Mouse (Mus musculus) adrenal gland, postnatal 25 days (tissue): ENCODE results near the gene Mettl7a3. TPM values are rescaled to one million over a fixed set of nuclear protein-coding genes. Genes with fewer than 3 reads are reported as not detected.

Source experiments
- DNase-seq: peaks from one replicate; pipeline ENCODE4 v3.0.0; 2021; ENCODE audit warnings: mixed read lengths
- total RNA-seq: library from RNA; stranded (reverse); gene quantifications from 2 replicates; pipeline ENCODE4 v1.2.3, GENCODE M21; 2021

Gene Mettl7a3
- total RNA-seq, 1 experiment from 2014 or later: not detected

GRCm38 (mm10) chr15:100388224-100388835 lies 53.6 kb downstream of the Mettl7a3 start:
- no peak for DNase-seq

- DNase-seq: peak; percentile 34
Measured at GRCm38 (mm10) chr15:100388886-100389285, 54.2 kb downstream of the Mettl7a3 start.

Other genes with a start within 250 kb of the Mettl7a3 start
- gene Atf1, start 107.1 kb upstream of the Mettl7a3 start, total RNA-seq: 70.7 and 78.1 TPM in 2 replicates
- gene Tmprss12, start 54.1 kb upstream of the Mettl7a3 start, total RNA-seq: not detected in 2 replicates
- 76.6 and 111 TPM in 2 replicates for gene Mettl7a1, start 30.8 kb upstream of the Mettl7a3 start, total RNA-seq
- gene Methig1, start 18.2 kb downstream of the Mettl7a3 start, total RNA-seq: 0.64 TPM in 1 of 2 replicates, not detected in the other
- 1.0 and 2.4 TPM in 2 replicates for gene Mettl7a2, start 18.3 kb downstream of the Mettl7a3 start, total RNA-seq
- 1.2 TPM in 1 of 2 replicates, not detected in the other for gene Higd1c, start 29.6 kb downstream of the Mettl7a3 start, total RNA-seq
- gene Gm5475, start 87.2 kb downstream of the Mettl7a3 start, total RNA-seq: not detected in 2 replicates
- 105 and 111 TPM in 2 replicates for gene Slc11a2, start 90.1 kb downstream of the Mettl7a3 start, total RNA-seq
- 123 and 143 TPM in 2 replicates for gene Letmd1, start 134.1 kb downstream of the Mettl7a3 start, total RNA-seq
- gene Csrnp2, start 160.6 kb downstream of the Mettl7a3 start, total RNA-seq: 6.8 and 8.2 TPM in 2 replicates
- gene Tfcp2, start 217.1 kb downstream of the Mettl7a3 start, total RNA-seq: 27.9 and 31.3 TPM in 2 replicates